Mouse (Mus musculus): Measurements from ENCODE around the gene Eif4enif1.
"Not testable (repeated sequence)": the region's sequence is repeated elsewhere in the genome, so short reads cannot be mapped to it uniquely, and the experiment has no call there.

The Eif4enif1 gene

DNA sequence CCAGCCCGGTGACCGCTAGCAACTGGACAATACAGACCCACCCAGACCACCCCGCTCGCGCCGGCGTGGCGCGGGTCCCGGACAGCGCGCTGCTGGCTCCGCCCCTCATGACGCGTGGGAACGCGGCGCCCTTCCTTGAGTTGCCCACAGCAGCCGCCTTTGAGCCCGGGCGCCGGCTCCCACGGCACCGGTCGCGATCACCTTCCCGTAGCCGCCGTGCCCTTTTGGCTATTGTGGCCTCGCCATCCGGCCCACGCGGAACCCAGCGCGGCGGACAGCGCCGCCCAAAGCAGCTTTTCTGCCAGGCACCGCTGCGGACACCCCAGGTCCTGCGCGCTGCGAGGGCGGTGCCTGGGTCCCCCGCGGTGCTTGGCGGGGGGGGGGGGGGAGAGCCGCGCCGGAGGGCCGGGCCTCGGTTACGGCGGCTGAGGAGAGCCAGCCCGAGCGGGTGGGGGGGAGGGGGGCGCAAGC lies at the start of gene Eif4enif1:
Eif4enif1 (plus strand) TSS at position 162 of the 471 bp plus-strand sequence.
- peak; percentile 86 for DNase-seq (ENCODE audit: low read depth, low spot score)

DNA sequence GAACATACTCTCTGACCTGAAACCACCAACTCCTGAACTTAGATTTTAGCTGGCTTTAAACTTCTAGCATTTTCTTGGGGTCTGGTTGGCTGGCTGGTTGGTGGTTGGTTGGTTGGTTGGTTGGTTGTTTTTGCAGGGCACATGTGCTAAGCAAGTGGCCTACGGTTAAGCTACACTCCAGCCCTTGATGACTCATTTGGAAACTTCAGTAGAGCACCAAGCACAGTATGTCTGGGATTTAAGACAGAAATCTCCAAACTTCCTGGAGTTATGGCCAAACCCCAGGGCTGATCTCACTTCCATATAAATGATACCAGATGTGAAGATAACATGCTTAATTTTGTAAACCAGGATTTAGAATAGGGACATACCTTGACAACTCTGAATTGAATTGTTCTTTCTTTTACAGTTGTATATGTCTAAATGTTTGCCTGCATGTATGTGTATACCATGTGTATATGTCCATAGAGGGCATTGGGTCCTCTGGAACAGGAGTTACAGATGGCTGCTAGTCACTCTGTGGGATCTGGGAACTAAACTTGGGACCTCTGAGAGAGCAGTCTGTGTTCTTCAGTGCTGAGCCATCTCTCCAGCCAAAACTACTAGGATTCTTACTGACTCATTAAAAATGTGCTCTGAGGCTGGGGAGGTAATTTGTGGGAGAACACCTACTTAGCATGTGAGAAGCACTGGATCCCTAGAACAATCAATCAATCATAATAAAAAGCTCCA lies 48.4 kb upstream of the Eif4enif1 start:
- DNase-seq (ENCODE audit: low read depth, low spot score): not testable (repeated sequence)

DNA sequence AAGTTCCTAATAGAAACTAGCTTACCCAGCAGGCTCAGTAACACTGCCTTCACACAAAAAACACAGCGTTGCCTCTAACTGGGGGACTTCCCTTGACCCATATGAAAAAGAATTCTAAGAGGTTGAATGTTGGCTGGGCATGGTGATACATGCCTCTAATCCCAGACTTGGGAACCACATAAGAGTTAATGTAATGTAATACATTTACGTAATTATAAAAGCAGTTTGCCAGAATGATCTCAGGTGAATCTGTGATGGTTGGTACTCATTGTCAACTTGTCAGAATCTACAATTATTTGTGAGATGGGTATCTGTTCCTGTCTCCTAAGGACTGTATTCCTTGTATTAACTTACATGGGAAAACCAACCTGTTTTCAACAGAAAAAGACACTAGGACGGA lies 45.2 kb upstream of the Eif4enif1 start:
- not testable (repeated sequence) for DNase-seq (ENCODE audit: low read depth, low spot score)

DNA sequence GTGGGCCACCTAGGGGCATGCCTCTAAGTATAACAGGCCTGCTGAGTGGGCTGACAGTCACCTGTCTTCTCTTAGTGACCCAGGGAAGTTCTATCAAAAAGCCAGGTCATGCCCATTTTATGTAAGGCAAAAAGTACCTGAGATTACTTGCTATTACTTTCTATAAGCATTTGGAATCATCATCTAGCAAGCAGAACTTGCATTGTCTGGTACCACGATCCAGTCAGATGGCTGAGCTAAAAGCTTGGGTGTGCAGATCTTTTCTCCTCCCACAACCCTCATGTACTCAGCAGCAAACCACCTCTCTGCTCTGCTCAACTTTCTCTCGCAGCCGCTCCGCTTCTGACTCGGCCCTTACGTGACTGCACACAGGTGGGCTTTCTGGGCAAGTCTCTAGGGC lies 44.2 kb upstream of the Eif4enif1 start:
- not testable (repeated sequence) for DNase-seq (ENCODE audit: low read depth, low spot score)

DNA sequence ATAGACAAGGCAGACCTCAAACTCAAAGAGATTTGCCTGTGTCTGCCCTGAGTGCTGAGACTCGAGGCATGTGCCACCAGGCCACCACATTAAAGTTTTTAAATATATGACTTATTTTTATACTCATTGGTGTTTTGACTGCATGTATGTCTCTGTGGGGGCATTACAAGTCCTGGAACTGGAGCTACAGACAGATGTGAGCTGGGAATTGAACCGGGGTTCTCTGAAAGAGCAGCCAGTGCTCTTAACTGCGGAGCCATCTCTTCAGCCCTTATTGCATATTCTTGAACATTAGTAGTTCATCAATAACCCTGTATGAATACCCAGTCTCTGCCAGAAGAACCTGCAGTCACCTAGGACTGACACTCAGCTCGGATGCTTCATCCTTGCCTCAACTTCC lies 43.4 kb upstream of the Eif4enif1 start:
- DNase-seq (ENCODE audit: low read depth, low spot score): not testable (repeated sequence)

GRCm38 (mm10) chr11:3161370-3161769 lies 40.8 kb upstream of the Eif4enif1 start:
- DNase-seq (ENCODE audit: low read depth, low spot score): not testable (repeated sequence)

DNA sequence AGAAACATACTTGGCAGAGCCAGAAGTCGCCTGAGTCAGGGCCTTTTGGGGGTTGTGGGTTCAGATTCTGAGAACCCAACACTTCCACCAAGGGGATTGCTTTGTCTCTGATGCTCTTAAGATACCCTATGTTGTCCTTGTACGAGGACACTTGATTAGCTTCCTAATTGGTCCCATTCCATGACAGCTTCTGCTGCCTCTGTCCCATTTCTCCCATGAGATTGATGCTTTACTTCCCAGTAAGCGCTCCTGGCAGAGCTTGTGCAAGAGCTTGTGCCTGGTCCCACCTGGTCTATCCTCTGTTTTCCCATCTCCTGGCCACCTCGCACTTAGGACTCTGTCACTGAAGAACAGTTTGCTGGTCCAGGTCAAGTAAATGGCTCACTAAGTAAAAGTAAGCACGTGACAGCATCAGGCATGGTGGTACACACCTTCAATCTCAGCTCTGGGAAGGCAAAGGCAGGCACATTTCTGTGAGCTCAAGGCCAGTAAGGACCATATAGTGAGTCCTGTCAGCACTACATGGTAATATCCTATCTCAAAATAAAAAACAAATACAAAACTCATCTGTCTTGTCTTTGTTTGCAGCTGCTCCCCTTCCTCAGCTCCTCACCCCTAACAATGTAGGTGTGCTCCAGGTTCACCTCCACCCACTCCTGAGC lies 39.8 kb upstream of the Eif4enif1 start:
- DNase-seq (ENCODE audit: low read depth, low spot score): not testable (repeated sequence)

- DNase-seq (ENCODE audit: low read depth, low spot score): not testable (repeated sequence)
These were observed 39.1 kb upstream of the Eif4enif1 start for GRCm38 (mm10) chr11:3163122-3163521.

DNA sequence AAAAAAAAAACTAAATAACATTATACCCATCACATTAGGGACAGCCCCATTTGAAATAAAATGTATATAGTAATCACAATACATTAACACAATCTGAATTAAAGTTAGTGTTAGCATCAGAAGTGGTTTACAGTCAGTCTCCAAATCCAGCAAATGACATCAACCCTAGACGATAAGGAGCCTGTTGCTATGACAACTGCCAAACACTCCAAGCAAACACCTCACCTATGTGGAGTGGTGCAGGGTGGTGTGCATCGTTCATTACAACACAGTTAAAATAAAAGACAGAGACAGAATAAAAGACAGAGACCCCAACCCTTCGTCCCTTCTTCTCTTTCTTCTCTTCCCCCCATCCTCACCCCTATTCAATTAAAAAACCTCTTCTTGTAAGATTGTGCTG lies 38.5 kb upstream of the Eif4enif1 start:
- not testable (repeated sequence) for DNase-seq (ENCODE audit: low read depth, low spot score)

- not testable (repeated sequence) for DNase-seq (ENCODE audit: low read depth, low spot score)
These were observed 36.9 kb upstream of the Eif4enif1 start for GRCm38 (mm10) chr11:3165210-3165782.

- not testable (repeated sequence) for DNase-seq (ENCODE audit: low read depth, low spot score)
These were observed 35.9 kb upstream of the Eif4enif1 start for GRCm38 (mm10) chr11:3166321-3166720.

DNA sequence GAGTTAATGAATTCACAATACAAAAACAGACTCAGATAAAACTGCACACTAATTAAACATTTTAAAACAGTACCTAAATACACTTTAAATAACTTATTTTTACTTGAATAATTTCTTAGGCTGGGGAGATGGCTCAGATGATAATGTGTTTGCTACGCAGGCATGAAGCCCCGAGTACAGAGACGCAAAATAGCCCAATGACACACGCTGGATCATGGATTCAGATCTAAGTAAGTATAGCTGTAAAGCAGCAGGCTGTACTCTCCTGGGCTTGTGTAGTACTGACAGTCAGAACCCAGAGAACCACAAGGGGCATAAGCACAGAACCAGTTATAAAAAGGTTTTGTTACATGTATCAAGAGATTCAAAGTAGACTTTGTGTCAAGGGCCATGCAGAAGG lies 35.1 kb upstream of the Eif4enif1 start:
- DNase-seq (ENCODE audit: low read depth, low spot score): not testable (repeated sequence)

DNA sequence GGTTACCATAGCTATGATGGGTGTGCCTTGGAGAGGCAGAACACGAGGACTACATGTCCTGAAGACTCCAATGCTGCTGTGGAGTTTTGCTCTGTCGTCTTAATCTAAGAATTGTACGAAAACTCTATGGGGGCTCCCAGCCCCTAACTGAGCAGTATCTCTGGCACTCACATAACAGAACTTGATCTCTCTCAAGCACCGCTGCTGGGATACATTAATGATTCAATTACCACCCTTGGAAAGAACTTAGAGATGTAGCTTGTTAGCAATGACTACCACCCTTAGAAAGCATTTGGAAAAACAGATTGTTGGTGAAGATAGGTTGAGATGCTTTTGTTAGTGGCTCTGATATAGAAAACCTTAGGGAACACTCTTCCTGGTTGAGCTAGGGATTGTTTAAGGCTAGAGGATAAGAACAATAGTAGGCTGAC lies 34.6 kb upstream of the Eif4enif1 start:
- DNase-seq (ENCODE audit: low read depth, low spot score): not testable (repeated sequence)

DNA sequence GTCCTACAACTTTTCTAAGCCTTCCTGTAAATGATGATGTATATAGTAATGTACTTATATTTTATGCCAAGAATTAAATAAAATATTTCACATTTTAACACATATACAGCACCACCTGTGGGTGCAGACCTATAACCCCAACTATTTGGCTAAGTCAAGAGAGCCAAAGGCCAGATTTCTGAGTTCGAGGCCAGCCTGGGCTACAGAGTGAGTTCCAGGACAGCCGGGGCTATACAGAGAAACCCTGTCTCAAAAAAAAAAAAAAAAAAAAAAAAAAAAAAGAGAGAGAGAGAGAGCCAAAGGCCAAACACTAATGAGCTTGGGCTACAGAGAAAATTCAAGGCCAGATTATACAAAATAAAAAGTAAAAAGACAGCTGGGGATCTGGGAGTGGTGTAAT lies 33.1 kb upstream of the Eif4enif1 start:
- not testable (repeated sequence) for DNase-seq (ENCODE audit: low read depth, low spot score)

- not testable (repeated sequence) for DNase-seq (ENCODE audit: low read depth, low spot score)
These were observed 30.3 kb upstream of the Eif4enif1 start for GRCm38 (mm10) chr11:3171931-3172330.

DNA sequence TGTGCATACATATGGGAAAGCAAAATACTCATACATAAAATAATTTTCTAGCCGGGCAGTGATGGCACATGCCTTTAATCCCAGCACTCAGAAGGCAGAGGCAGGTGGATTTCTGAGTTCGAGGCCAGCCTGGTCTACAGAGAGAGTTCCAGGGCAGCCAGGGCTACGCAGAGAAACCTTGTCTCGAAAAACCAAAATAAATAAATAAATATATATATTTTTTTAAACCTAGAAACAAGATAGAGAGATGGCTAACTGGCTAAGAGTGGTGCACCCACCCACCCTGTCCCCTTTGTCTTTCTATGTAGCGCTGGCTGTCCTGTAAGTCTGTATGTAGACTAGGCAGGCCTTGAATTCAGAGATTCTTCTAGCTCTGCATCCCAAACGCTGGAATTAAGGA lies 29.7 kb upstream of the Eif4enif1 start:
- DNase-seq (ENCODE audit: low read depth, low spot score): not testable (repeated sequence)

- DNase-seq (ENCODE audit: low read depth, low spot score): not testable (repeated sequence)
These were observed 28.5 kb upstream of the Eif4enif1 start for GRCm38 (mm10) chr11:3173425-3174318.

- DNase-seq (ENCODE audit: low read depth, low spot score): not testable (repeated sequence)
These were observed 23.0 kb upstream of the Eif4enif1 start for GRCm38 (mm10) chr11:3178968-3179725.

DNA sequence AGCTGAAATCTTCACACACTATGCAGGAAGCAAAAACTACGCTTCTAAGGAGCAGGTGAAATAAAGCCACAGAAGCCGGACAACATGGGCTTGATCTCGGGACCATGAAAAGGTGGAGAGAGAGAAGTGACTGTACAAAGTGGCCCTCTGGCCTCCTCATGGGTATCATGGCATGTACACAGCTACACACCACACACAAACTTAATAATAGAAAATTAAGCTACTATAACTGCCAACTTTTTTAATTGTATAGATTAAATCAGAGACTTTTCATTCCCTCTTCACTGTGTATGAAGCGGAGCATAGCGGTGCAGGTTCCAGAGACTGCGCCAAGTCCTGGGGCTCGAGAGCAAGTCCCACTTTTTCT lies 22.5 kb upstream of the Eif4enif1 start:
- DNase-seq (ENCODE audit: low read depth, low spot score): not testable (repeated sequence)

DNA sequence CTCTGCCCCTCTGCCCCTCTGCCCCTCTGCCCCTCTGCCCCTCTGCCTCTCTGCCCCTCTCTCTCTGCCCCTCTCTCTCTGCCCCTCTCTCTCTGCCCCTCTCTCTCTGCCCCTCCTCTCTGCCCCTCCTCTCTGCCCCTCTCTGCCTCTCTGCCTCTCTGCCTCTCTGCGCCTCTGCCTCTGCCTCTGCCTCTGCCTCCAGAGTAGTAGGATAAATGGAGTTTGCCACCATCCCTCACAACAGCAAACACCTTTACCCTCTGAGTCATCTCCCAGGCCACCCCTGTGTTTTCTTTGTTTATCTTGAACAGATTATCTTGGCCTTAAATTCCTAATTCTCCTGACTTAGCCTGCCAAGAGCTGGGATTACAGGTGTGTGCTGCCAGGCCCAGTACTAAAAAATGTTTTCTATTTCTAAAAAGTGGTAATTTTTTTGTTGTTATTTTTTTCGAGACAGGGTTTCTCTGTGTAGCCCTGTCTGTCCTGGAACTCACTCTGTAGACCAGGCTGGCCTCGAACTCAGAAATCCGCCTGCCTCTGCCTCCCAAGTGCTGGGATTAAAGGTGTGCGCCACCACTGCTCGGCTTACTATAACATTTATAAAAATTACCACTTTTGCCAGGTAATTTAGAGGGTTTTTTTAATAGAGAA lies 21.6 kb upstream of the Eif4enif1 start:
- DNase-seq (ENCODE audit: low read depth, low spot score): not testable (repeated sequence)
